In genomic region chr2:116067711-116068110, GRCm38 (mm10) we compare ENCODE assay signal across 8 mouse cellular contexts. TPM values are rescaled to one million over a fixed set of nuclear protein-coding genes. Genes with fewer than 3 reads are reported as not detected.
DNase-seq lines count a peak whose midpoint lies in the region; ATAC-seq and TF ChIP-seq lines count a peak whose summit lies in the region.

No protein-coding gene starts in this region.

- 0 out of 2 replicates have a peak, but pooled peaks cover 4% of the 10 kb centered on the region for H3K27me3 ChIP-seq in hindbrain, embryonic 13.5 days
- peaks cover 67% of the 10 kb centered on the region for H3K27me3 ChIP-seq in liver, postnatal 0 days (ENCODE audit: insufficient read depth, low read length)

- intact Hi-C loops in left cerebral cortex, postnatal 25 days (cut with DNase I), result loop anchor here (10.0 kb wide), 1 partner anchor 483 kb away; the partner anchor contains the start of gene BC052040

- peak overlapping the region; percentile 83 for H3K4me3 ChIP-seq in hindbrain, embryonic 13.5 days
- H3K4me3 ChIP-seq in liver, postnatal 0 days (ENCODE audit: low read depth, low read length), result no peak overlapping the region

- WGBS in hindbrain, embryonic 13.5 days, result under 1% methylated on average over 15 of the region's 15 CpGs
- WGBS in liver, postnatal 0 days (ENCODE audit: insufficient replicate concordance), result 8% methylated on average over 15 of the region's 15 CpGs

- peak overlapping the region; percentile 92 for H3K9ac ChIP-seq in hindbrain, embryonic 13.5 days
- no peak overlapping the region for H3K9ac ChIP-seq in liver, postnatal 0 days (replicated peaks)

- peaks cover 32% of the 10 kb centered on the region for H3K4me1 ChIP-seq in hindbrain, embryonic 13.5 days (replicated peaks)
- peaks cover 6% of the 10 kb centered on the region; the same call in 1 of the 2 replicates for H3K4me1 ChIP-seq in liver, postnatal 0 days (ENCODE audit: insufficient read depth)

- no peak for TF ChIP-seq CTCF in liver, postnatal 0 days (IDR thresholded peaks at IDR 0.05; ENCODE audit: low read depth)

- no peak for TF ChIP-seq EP300 in liver, postnatal 0 days (IDR thresholded peaks at IDR 0.05; ENCODE audit: low read depth)

- H3K36me3 ChIP-seq in hindbrain, embryonic 13.5 days, result no peaks in the 10 kb centered on the region
- H3K36me3 ChIP-seq in liver, postnatal 0 days (replicated peaks; ENCODE audit: insufficient read depth, low read length), result no peaks in the 10 kb centered on the region

- H3K27ac ChIP-seq in hindbrain, embryonic 13.5 days, result peak overlapping the region; percentile 99
- no peak overlapping the region for H3K27ac ChIP-seq in liver, postnatal 0 days (ENCODE audit: low read depth)

- peak overlapping the region; percentile 87 for H3K4me2 ChIP-seq in hindbrain, embryonic 13.5 days
- peak overlapping the region; percentile 76 for H3K4me2 ChIP-seq in liver, postnatal 0 days (ENCODE audit: low read depth, low read length)

- ATAC-seq in hindbrain, embryonic 13.5 days (ENCODE audit: low FRiP score), result no peak; the same call in 1 of the 2 replicates
- ATAC-seq in liver, postnatal 0 days, result no peak

- DNase-seq in adrenal gland, postnatal 10 days, result peak; percentile 48
- no peak for DNase-seq in adrenal gland, adult 8-10 months
- DNase-seq in embryo, embryonic 10 days (ENCODE audit: low spot score), result peak; percentile 63
- DNase-seq in liver, postnatal 0 days, result no peak
- DNase-seq in layer of hippocampus, postnatal 25 days (ENCODE audit: extremely low spot score in 1 of 2, low spot score in 1 of 2), result no peak
- DNase-seq in left cerebral cortex, postnatal 25 days (ENCODE audit: low spot score in 2 of 2), result no peak
- DNase-seq in cerebellum, postnatal 25 days, result no peak

- H3K9me3 ChIP-seq in hindbrain, embryonic 13.5 days, result no peaks in the 10 kb centered on the region
- H3K9me3 ChIP-seq in liver, postnatal 0 days (ENCODE audit: low read length), result no peaks in the 10 kb centered on the region

RNA-seq across cellular contexts. Expression of gene Meis2, which starts 2.1 kb away (rescaled TPM):
- total RNA-seq in adrenal gland, postnatal 10 days (2021), result 100 to 1,000 TPM in 1 of 2 experiments, 10 to 100 TPM in 1; 93.8 to 104 TPM
- 100 to 1,000 TPM; 197 to 340 (median 252) TPM for total RNA-seq in adrenal gland, adult 8-10 months (2022)
- polyA plus RNA-seq in hindbrain, embryonic 13.5 days (2015; fragmentation: Nextera tagmentation; extraction: Ambion mirVana), result 139 and 175 TPM in 2 replicates
- polyA plus RNA-seq in liver, postnatal 0 days (2015; fragmentation: Nextera tagmentation; extraction: Ambion mirVana), result 2.0 and 2.4 TPM in 2 replicates
- 10 to 100 TPM; 36.0 to 46.4 TPM for total RNA-seq in layer of hippocampus, postnatal 25 days (2021)
- 100 to 1,000 TPM in 1 of 2 experiments, 10 to 100 TPM in 1; 94.3 to 130 TPM for total RNA-seq in left cerebral cortex, postnatal 25 days (2021)

Comparison
In these comparisons a context has a peak if more than half of its experiments do, and no peak if none do; other contexts are left out.
1. DNase-seq: peak in adrenal gland, postnatal 10 days (single experiment) and embryo, embryonic 10 days (single experiment); none in adrenal gland, adult 8-10 months (single experiment), liver, postnatal 0 days (single experiment), layer of hippocampus, postnatal 25 days (0 of 2), left cerebral cortex, postnatal 25 days (0 of 2) and cerebellum, postnatal 25 days (0 of 2).